Mouse (Mus musculus): ENCODE data around the gene Klk5. TPM values are rescaled to one million over a fixed set of nuclear protein-coding genes. Genes with fewer than 3 reads are reported as not detected.

The Klk5 gene
- total RNA-seq, 2 experiments from 2014 or later: not detected

DNA sequence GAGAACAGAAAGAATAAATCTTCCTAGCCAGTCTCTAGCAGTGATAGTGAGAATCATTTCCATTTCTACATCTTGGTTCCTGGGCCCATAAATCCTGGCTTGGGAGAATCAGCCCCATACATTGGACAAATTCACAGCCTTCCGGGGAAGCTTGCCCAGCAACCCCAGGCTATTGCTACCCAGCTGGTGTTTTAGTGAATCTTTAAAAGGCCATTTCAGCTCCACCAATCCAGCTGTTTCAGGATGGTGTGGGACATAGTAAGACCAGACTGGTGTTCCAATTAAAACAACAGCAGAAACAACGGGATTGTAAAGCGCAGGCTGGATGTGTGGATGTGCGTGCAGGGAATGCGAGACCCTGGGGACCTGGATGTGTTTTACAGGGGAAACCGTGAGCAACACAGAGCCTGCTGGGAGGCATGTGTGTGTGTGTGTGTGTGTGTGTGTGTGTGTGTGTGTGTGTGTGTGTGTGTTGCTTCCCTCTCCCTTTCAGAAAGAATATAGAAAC lies 33.2 kb downstream of the Klk5 start:
- DNase-seq (ENCODE audit: extremely low spot score in 1 of 2, low spot score in 1 of 2): no peak

DNA sequence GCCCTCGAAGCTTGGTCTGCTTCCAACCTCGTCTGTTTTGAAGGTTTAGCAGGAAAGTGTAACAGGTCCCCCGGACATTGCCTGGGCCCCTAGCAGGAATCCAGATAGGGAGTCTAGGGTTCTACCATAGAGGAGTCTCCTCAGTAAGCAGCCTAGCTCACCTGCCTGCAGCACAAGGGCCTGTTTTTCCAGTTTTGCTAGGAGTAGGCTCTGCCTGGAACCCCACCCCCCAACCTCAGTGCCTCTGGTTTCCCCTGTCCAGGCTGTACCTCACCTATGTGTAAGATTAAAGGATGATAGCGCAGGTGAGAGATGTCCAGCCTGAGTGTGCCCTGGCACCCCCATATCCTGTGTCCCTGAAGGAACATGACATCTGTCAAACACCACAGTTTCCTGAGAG lies 34.7 kb downstream of the Klk5 start:
- no peak for DNase-seq (ENCODE audit: extremely low spot score in 1 of 2, low spot score in 1 of 2)

DNA sequence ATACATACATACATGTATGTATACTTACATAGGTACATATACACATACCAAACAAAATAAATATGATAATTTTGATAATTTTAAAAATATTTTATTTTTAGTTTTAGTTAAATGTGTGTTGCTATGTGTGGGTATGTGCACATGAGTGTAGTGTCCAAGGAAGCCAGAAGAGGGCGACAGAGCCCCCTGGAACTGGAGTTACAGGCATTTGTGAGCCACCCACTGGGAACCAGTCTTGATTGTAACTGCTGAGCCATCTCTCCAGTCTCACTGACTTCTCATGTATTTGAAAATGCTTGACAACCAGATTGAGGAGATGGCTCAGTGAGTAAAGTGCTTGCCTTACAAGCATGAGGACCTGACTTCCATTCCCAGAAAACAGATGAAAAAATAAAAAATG lies 36.5 kb downstream of the Klk5 start:
- no peak for DNase-seq (ENCODE audit: extremely low spot score in 1 of 2, low spot score in 1 of 2)

DNA sequence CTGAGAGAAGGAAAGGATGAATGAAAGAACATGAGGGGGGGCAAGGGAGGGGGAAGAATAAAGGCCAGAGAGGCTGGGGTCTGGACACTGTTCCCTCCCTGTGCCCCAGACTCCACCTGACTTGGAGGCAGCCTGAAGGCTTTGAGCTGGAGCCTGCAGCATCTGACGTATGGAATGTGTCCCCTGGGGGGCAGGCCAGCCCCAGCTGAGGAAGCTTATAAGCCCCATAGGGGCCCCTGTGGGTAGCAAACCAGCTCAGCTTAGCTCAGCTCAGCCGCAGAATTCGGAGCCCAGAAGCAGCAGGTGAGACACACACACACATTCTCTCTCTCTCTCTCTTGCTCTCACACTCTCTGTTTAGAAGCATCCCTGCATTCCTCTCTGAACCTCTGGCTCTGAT lies 39.1 kb downstream of the Klk5 start, which contains the start of gene Klk4:
Klk4 (plus strand) TSS at position 249 of the 400 bp plus-strand sequence.
- no peak for DNase-seq (ENCODE audit: extremely low spot score in 1 of 2, low spot score in 1 of 2)

DNA sequence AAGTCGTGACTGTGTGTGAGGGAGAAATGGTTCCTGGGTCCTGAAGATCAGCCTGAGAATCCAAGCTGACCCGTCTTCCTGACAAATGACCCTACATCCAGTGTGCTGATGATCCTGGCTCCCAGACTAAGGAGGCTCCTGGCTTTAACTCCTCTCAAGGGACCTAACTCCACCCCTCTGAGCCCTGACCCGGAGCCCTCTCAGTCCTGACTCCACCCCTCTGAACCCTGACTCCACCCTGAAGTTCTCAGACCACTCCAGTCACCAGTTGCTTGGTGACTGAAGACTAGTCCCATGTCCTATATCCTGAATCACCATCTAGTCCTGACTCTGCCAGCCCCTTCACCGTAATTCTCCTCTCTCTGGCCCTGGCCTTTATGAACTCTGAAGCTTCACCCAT lies 40.6 kb downstream of the Klk5 start:
- no peak for DNase-seq (ENCODE audit: extremely low spot score in 1 of 2, low spot score in 1 of 2)

DNA sequence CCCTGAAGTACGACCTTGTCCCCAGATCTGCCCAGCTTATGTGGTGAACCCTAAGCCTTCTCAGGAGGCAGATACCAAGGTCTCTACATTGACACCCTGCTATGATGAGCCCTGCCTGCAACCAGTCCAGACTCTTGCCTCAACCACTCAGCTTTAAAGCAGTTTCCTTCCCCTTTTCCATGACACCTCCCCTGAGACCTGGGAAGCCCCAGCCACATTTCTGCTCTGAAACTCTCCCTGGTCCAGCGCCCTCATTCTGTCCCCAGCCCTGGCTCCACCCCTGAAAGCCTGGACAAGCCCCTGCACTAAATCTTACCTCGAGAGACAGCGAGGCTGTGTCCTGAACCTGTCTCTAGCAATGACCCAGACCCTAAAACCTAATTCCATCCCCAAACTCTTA lies 41.0 kb downstream of the Klk5 start:
- no peak for DNase-seq (ENCODE audit: extremely low spot score in 1 of 2, low spot score in 1 of 2)

DNA sequence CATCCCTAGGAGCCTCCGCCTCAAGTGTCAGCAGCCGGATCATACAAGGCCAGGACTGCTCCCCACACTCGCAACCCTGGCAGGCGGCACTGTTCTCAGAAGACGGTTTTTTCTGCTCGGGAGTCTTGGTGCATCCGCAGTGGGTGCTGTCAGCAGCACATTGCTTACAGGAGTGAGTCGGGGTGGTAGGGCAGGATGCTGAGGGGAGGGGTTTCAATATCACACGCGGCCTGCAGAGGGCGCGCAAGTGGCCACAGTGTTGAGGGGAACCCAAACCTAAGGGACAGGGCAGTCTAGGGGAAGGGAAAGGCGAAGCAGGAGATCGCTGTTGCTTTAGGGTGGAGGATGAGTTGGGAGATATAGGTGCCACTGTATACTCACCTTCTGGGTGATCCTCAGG lies 41.8 kb downstream of the Klk5 start:
- peak; percentile 30 to 68 for DNase-seq (ENCODE audit: extremely low spot score in 1 of 2, low spot score in 1 of 2)

DNA sequence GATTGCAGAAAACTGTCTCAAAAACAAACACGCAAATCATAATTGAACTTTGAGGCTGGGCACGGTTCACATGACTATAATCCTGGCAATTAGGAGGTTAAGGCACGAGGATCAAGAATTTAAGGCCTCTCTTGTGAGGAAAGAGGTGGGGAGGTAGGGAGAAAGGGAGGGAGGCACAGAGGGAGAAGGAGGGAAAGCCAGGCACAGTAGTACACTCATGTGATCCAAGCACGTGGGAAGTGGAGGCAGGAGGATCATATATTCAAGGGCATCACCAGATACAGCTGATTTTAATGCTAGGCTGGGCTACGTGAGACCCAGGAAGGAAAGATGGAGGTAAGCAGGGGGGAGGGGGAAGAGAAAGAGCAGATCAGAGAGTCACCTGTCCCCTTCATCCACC lies 49.6 kb downstream of the Klk5 start:
- DNase-seq (ENCODE audit: extremely low spot score in 1 of 2, low spot score in 1 of 2): no peak

DNA sequence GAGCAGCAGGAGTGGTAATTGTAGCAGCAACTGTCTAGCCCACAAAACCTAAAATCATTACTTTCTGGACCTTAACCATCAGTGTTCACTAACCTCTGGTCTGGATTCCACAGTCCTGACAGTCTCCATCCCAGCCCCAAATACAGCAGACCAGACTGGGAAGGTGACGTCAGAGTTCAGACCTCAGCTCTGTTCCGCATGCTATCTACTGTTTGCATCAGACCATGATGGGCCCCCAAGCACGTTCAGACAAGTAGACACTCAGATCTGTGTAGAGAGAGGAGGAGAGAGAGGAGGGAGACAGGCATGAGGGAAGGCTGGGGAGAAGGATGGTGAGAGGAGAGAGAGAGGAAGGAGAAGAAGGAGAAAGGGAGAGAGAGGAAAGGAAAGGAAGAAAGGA lies 50.0 kb downstream of the Klk5 start:
- DNase-seq (ENCODE audit: extremely low spot score in 1 of 2, low spot score in 1 of 2): no peak

DNA sequence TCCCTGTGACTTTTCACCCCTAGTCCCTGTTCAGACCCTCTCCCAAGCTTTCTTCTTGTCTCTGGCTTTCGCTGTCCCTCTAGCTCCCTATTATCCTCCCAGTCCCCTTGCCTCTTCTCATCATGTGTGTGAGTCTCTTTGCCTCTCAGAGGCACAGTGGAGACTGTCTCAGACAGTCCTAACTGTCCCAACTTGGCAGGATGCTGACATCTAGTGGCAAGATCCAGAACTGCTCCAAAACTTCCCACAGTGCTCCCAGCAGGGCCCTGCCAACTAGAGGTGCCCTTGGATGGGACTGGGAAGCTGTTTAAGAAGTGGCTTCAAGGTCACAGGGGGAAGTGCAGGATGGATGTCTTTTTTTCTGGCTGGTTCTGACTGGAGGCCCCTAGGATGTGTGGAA lies 53.1 kb downstream of the Klk5 start:
- DNase-seq (ENCODE audit: extremely low spot score in 1 of 2, low spot score in 1 of 2): peak; percentile 84 to 97

Other genes with a start within 250 kb of the Klk5 start
- under 1 TPM in 1 of 2 experiments, not detected in 1; 0.20 TPM for gene Zfp819, start 234.8 kb upstream of the Klk5 start, total RNA-seq (2021)
- gene Ceacam18, start 207.3 kb upstream of the Klk5 start, total RNA-seq (2021): under 1 TPM in 1 of 2 experiments, not detected in 1; 0.12 TPM
- gene Siglece, start 181.8 kb upstream of the Klk5 start, total RNA-seq (2021): under 1 TPM; 0.45 to 0.98 TPM
- gene Ctu1, start 170.0 kb upstream of the Klk5 start, total RNA-seq (2021): 10 to 100 TPM in 1 of 2 experiments, 1 to 10 TPM in 1; 8.8 to 11.6 TPM
- gene Klk14, start 151.6 kb upstream of the Klk5 start, total RNA-seq (2021): not detected
- gene Klk13, start 129.4 kb upstream of the Klk5 start, total RNA-seq (2021): not detected
- not detected for gene Klk12, start 73.1 kb upstream of the Klk5 start, total RNA-seq (2021)
- gene Klk11, start 67.4 kb upstream of the Klk5 start, total RNA-seq (2021): not detected
- 1 to 10 TPM in 1 of 2 experiments, under 1 TPM in 1; 0.39 to 1.4 TPM for gene Klk10, start 60.9 kb upstream of the Klk5 start, total RNA-seq (2021)
- under 1 TPM in 1 of 2 experiments, not detected in 1; 0.23 TPM for gene Klk9, start 50.1 kb upstream of the Klk5 start, total RNA-seq (2021)
- 10 to 100 TPM; 25.8 to 26.0 TPM for gene Klk8, start 44.4 kb upstream of the Klk5 start, total RNA-seq (2021)
- under 1 TPM; 0.26 to 0.54 TPM for gene Klk7, start 30.7 kb upstream of the Klk5 start, total RNA-seq (2021)
- gene Klk6, start 17.5 kb upstream of the Klk5 start, total RNA-seq (2021): not detected
- gene Klk4, start 39.2 kb downstream of the Klk5 start, total RNA-seq (2021): not detected
- not detected for gene Klk15, start 91.8 kb downstream of the Klk5 start, total RNA-seq (2021)
- gene Klk1b8, start 108.7 kb downstream of the Klk5 start, total RNA-seq (2021): not detected
- not detected for gene Klk1b1, start 124.8 kb downstream of the Klk5 start, total RNA-seq (2021)
- not detected for gene Klk1b9, start 134.1 kb downstream of the Klk5 start, total RNA-seq (2021)
- not detected for gene Klk1b11, start 153.9 kb downstream of the Klk5 start, total RNA-seq (2021)
- gene Klk1b26, start 170.2 kb downstream of the Klk5 start, total RNA-seq (2021): not detected
- not detected for gene Klk1b27, start 210.3 kb downstream of the Klk5 start, total RNA-seq (2021)

Data from layer of hippocampus, postnatal 25 days (tissue).